Mouse (Mus musculus) left cerebral cortex, postnatal 10 days (tissue): ENCODE data around the gene Cyb5r4. TPM values are rescaled to one million over a fixed set of nuclear protein-coding genes. Genes with fewer than 3 reads are reported as not detected.
A peak's percentile ranks its signal among the peaks of the same experiment; 100 is the strongest.
"Not testable (repeated sequence)": the region's sequence is repeated elsewhere in the genome, so short reads cannot be mapped to it uniquely, and the experiment has no call there.

ENCODE experiments used
- DNase-seq, 2 experiments: peaks; one replicate each; pipeline ENCODE4 v3.0.0; 2021 to 2022; ENCODE audit warnings: low spot score in 2 of 2, mixed read lengths in 1 of 2; ENCODE audit errors: extremely low spot score in 1 of 2
- intact Hi-C: fragments of 180-260 bp; cut with DNase I; formaldehyde crosslinking; loops from one replicate; pipeline ENCODE4 v1.15.1; 2025
- total RNA-seq, 2 experiments: library from RNA; stranded (reverse); gene quantifications; 2 replicates each; pipeline ENCODE4 v1.2.3; 2021

The Cyb5r4 gene
- total RNA-seq, 2 experiments from 2014 or later, result 30.3 to 32.0 TPM

GRCm38 (mm10) chr9:87015288-87015937 lies 6.4 kb upstream of the Cyb5r4 start, which contains the start of gene Ripply2:
TSS of gene Ripply2 (plus strand) at chr9:87015537.
- DNase-seq, result peak in 1 of 2 experiments; percentile 57
- intact Hi-C loops, result no loop called here

GRCm38 (mm10) chr9:87015938-87016294 lies 5.9 kb upstream of the Cyb5r4 start:
- DNase-seq, result no peak
- intact Hi-C loops, result no loop called here

- DNase-seq, result no peak
- intact Hi-C loops, result no loop called here
These were observed 4.0 kb downstream of the Cyb5r4 start for GRCm38 (mm10) chr9:87025764-87026163.

- intact Hi-C loops, result no loop called here
These were observed 5.7 kb downstream of the Cyb5r4 start for GRCm38 (mm10) chr9:87027423-87028084.

GRCm38 (mm10) chr9:87032196-87032595 lies 10.4 kb downstream of the Cyb5r4 start:
- DNase-seq, result no peak
- intact Hi-C loops, result no loop called here

More at GRCm38 (mm10) chr9:87027423-87028084, 5.7 kb downstream of the Cyb5r4 start:
- DNase-seq, result peak; percentile 48 to 68

- intact Hi-C loops, result no loop called here
- no peak for DNase-seq
These were observed 13.2 kb downstream of the Cyb5r4 start for GRCm38 (mm10) chr9:87034831-87035580.

- peak; percentile 9 to 52 for DNase-seq
- intact Hi-C loops, result no loop called here
These were observed 27.6 kb downstream of the Cyb5r4 start for GRCm38 (mm10) chr9:87049425-87049824.

- DNase-seq, result no peak
- intact Hi-C loops, result no loop called here
These were observed 33.9 kb downstream of the Cyb5r4 start for GRCm38 (mm10) chr9:87055547-87056235.

GRCm38 (mm10) chr9:87062337-87062736 lies 40.5 kb downstream of the Cyb5r4 start:
- DNase-seq, result no peak
- intact Hi-C loops, result no loop called here

- DNase-seq, result no peak
- intact Hi-C loops, result no loop called here
These were observed 46.3 kb downstream of the Cyb5r4 start for GRCm38 (mm10) chr9:87068160-87068559.

- DNase-seq, intact Hi-C loops: not testable (repeated sequence)
These were observed 49.8 kb downstream of the Cyb5r4 start for GRCm38 (mm10) chr9:87071566-87071965.

- DNase-seq, result no peak
- intact Hi-C loops, result no loop called here
These were observed 56.1 kb downstream of the Cyb5r4 start for GRCm38 (mm10) chr9:87077919-87078318.

- no peak for DNase-seq
- intact Hi-C loops, result no loop called here
These were observed 57.7 kb downstream of the Cyb5r4 start for GRCm38 (mm10) chr9:87079511-87079910.

- DNase-seq, result no peak
- intact Hi-C loops, result no loop called here
These were observed 65.2 kb downstream of the Cyb5r4 start for GRCm38 (mm10) chr9:87086991-87087390.

- intact Hi-C loops, result no loop called here
- DNase-seq, result peak in 1 of 2 experiments; percentile 37
These were observed 76.2 kb downstream of the Cyb5r4 start for GRCm38 (mm10) chr9:87097989-87098388.

GRCm38 (mm10) chr9:87115019-87115418 lies 93.2 kb downstream of the Cyb5r4 start:
- DNase-seq, result no peak
- intact Hi-C loops, result no loop called here

GRCm38 (mm10) chr9:87115456-87115931 lies 93.7 kb downstream of the Cyb5r4 start:
- DNase-seq, result peak in 1 of 2 experiments; percentile 23
- intact Hi-C loops, result no loop called here

GRCm38 (mm10) chr9:87115978-87116377 lies 94.2 kb downstream of the Cyb5r4 start:
- DNase-seq, result no peak
- intact Hi-C loops, result no loop called here

- intact Hi-C loops, result no loop called here
- no peak for DNase-seq
These were observed 97.2 kb downstream of the Cyb5r4 start for GRCm38 (mm10) chr9:87118996-87119395.
